Mouse (Mus musculus) heart, postnatal 10 days (tissue): ENCODE data around the gene Ndc80. TPM values are rescaled to one million over a fixed set of nuclear protein-coding genes. Genes with fewer than 3 reads are reported as not detected.
A peak's percentile ranks its signal among the peaks of the same experiment; 100 is the strongest.
"Not testable (repeated sequence)": the region's sequence is repeated elsewhere in the genome, so short reads cannot be mapped to it uniquely, and the experiment has no call there.

ENCODE experiments used
- DNase-seq, 2 experiments: peaks; one replicate each; pipeline ENCODE4 v3.0.0; 2021
- intact Hi-C: fragments of 180-260 bp; cut with DNase I; formaldehyde crosslinking; loops from one replicate; pipeline ENCODE4 v1.15.1; 2025
- total RNA-seq, 2 experiments: library from RNA; stranded (reverse); gene quantifications; 2 replicates each; pipeline ENCODE4 v1.2.3; 2021

Gene Ndc80
- total RNA-seq, 2 experiments from 2014 or later: 8.3 to 9.1 TPM

- intact Hi-C loops: no loop called here
These were observed 43.1 kb downstream of the Ndc80 start for GRCm38 (mm10) chr17:71483418-71484060.

DNA sequence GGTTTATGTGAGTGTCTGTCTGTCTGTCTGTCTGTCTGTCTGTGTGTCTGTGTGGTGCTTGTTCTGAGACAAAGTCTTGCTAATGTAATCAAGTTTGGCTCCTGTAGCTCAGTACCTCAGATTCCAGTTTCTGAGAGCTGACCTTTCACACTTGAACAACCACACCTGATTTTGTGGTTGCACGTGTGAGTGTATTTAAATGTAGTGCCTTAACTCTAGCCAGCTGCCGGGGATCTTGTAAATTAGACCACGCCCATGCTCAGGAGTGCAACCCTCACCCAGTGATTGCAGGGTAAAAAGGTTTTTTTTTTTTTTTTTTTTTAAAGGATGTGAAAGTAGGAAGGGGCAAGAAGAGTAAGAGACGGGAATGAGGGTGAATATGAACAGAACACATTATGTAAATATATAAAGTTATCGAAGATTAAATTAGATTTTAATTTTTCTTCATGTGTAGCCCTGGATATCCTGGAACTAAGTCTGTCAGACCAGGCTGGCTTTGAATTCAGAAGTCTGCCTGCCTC lies 47.2 kb downstream of the Ndc80 start:
- intact Hi-C loops: loop anchor here (10.0 kb wide), 1 partner anchor 135 kb away; the partner anchor contains the start of gene Wdr43
- DNase-seq: no peak

More at GRCm38 (mm10) chr17:71483418-71484060, 43.1 kb downstream of the Ndc80 start:
- no peak for DNase-seq

DNA sequence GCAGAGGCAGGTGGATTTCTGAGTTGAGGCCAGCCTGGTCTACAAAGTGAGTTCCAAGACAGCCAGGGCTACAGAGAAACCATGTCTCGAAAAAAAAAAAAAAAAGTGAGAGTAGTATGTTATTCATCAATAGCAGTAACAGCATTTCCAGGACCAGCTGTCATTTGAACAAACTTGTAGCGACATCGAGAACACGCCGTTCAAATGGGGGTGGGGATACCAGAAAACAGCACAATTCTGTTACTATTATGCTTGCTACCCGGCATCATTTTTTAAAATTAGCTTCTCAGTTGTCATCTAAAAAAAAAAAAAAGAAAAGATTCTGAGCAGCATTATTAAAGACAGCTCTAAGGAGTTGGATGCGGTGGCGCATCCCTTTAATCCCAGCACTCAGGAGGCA lies 49.2 kb downstream of the Ndc80 start:
- DNase-seq: no peak
- intact Hi-C loops: loop anchor here (10.0 kb wide), 1 partner anchor 137 kb away; the partner anchor contains the start of gene Wdr43

DNA sequence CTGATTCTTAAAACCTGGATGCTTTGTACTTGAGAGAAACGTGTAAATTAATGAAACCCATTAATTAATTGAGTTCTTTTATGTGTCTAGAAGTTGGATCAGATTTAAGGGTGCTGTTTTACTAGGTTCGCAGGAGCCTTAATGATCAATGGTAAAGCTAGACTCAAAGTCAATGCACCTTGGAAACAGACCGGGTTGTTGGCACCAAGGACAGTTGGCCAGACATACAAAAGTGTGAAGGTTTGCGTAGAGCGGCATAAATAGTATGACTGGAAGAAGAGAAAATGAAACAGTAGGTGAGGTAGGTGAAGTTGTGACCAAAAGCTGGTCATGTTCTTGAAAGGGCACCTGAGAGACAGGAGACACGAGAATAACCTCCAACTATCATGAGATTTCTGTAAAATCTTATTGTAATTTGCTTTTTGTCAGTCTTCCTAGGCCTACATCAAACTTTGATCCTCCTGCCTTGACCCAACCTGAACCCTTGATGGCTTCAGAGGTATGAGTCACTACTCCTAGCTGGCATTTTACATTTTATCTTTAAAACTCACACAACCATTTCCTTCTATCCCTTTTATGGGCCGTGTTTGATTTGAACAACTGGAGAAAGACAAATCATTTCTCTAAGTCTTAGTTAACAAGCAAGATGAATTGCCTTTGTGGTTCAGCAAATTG lies 50.2 kb downstream of the Ndc80 start:
- intact Hi-C loops: loop anchor here (10.0 kb wide), 1 partner anchor 138 kb away; the partner anchor contains the start of gene Wdr43
- no peak for DNase-seq

GRCm38 (mm10) chr17:71475705-71476089 lies 51.0 kb downstream of the Ndc80 start:
- DNase-seq: peak; percentile 70 to 80

DNA sequence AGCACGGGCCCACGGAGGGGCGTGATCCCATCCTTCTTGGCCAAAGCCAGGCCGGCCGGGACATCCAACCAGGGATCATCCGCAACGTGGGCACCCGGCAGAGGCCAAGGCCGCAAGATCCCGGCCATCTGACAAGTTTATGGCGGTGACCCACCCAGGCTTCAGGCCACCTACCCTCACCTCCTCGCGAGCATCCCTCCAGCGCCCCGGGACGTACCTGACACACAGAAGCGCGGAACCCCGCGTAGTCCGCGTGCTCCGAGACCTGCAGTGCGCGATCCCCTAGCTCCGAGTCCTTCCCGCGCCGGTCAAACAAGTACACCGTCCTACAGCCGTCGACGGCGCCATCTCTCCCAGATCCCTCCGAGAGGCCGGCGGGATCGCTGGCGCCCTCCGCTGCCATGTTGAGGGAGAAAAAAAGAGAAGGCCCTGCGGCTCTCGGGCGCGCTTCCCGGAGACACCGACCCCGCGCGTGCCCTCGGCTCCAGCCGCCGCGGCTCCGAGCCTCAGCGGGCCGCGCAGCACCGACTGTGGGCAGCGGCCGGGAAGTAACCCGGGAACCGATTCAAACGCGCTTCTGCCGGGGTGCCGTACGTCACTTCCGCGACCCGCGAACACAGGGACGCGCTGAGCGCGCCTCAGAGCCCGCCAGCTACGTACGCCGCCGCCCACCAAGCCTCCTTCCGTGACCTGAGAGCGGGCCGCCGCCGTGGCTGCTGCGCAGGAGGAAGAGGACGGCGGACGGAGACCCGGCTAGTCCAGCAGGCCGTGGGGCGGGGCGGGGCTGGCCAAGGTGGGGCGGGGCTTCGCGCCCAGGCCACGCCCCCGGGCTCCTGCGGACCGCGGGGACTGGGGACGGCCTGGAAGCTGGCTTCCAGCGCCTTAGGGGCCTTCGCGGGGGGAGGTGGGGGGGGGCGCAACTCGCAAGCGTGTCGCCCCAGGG lies 51.6 kb downstream of the Ndc80 start, which contains the start of gene Smchd1:
TSS of gene Smchd1 (minus strand) at position 582 of the 943 bp plus-strand sequence.
- peak; percentile 94 to 97 for DNase-seq
- intact Hi-C loops: loop anchor here (2.0 to 10.0 kb wide), 2 partner anchors 52 to 140 kb away; partner anchors contain the start of genes Ndc80 and Wdr43

More at GRCm38 (mm10) chr17:71475705-71476089, 51.0 kb downstream of the Ndc80 start:
- intact Hi-C loops: loop anchor here (2.0 to 10.0 kb wide), 2 partner anchors 51 to 139 kb away; partner anchors contain the start of genes Ndc80 and Wdr43

DNA sequence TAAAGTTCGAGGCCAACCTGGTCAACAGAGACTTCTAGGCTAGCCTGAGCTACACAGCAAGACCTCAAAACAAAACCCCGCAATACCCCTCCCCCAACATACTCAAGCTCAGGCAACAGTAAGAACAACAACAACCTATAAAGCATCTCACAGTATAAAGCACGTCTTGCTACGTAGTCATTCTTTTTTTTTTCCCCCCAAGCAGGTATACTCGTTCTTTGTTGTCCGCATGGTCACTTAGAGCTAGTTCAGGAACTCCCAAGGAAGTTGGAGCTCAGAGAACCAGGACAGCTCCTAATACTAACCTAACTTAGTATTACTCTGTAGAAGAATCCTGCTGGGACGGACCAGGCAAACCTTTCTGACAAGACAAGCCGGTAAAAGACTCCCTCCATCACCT lies 52.5 kb downstream of the Ndc80 start:
- DNase-seq: no peak
- intact Hi-C loops: loop anchor here (2.0 to 10.0 kb wide), 2 partner anchors 53 to 141 kb away; partner anchors contain the start of genes Ndc80 and Wdr43

- no peak for DNase-seq
- intact Hi-C loops: loop anchor here (10.0 kb wide), 1 partner anchor 144 kb away; the partner anchor contains the start of gene Wdr43
These were observed 55.4 kb downstream of the Ndc80 start for GRCm38 (mm10) chr17:71471261-71471660.

GRCm38 (mm10) chr17:71460312-71460711 lies 66.3 kb downstream of the Ndc80 start:
- no peak for DNase-seq
- intact Hi-C loops: no loop called here

DNA sequence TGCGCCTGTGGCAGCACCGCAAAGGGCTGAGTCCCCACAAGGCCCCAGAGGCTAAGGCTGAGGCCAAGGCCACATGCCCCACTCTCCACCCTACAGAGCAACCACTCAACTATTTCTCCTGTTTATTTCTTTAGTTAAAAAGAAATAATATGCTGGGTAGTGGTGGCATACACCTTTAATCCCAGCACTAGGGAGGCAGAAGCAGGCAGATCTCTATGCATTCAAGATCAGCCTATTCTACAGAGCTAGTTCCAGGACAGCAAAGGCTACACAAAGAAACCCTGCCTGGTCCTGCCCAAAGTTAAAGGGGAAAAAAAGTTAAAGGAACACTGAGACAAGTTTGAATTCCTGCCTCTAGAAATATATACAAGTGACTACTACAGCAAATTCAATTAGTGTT lies 66.8 kb downstream of the Ndc80 start, which contains the start of gene Gm4707:
TSS of gene Gm4707 (minus strand) at position 101 of the 400 bp plus-strand sequence.
- intact Hi-C loops: no loop called here
- no peak for DNase-seq

DNA sequence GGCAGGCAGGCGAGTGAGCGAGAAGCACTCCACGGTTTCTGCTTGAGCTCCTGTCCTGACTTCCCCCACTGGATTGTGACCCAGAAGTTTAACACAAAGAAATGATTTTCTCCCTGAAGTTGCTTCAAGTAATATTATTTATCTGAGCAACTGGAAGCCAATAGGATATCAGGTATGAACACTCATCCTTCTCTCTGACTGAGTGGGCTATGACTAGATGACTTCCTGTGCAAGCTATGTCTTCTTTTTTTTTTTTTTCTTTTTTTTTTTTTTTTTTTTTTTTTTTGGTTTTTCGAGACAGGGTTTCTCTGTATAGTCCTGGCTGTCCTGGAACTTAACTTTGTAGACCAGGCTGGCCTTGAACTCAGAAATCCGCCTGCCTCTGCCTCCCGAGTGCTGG lies 69.3 kb downstream of the Ndc80 start:
- DNase-seq, intact Hi-C loops: not testable (repeated sequence)

Other genes with a start within 250 kb of the Ndc80 start
- 100 to 1,000 TPM; 185 to 196 TPM for gene Emilin2, start 214.9 kb downstream of the Ndc80 start, total RNA-seq
- gene Gm4707, start 66.9 kb downstream of the Ndc80 start, total RNA-seq: 1 to 10 TPM; 1.1 to 2.0 TPM
- 10 to 100 TPM; 28.4 to 28.5 TPM for gene Smchd1, start 51.5 kb downstream of the Ndc80 start, total RNA-seq
- under 1 TPM in 1 of 2 experiments, not detected in 1; 0.31 TPM for gene Spdya, start 25.2 kb upstream of the Ndc80 start, total RNA-seq
- 10 to 100 TPM; 25.5 to 27.7 TPM for gene Wdr43, start 89.0 kb upstream of the Ndc80 start, total RNA-seq
- 1 to 10 TPM; 1.7 to 2.0 TPM for gene Togaram2, start 146.4 kb upstream of the Ndc80 start, total RNA-seq
- gene Pcare, start 226.0 kb upstream of the Ndc80 start, total RNA-seq: under 1 TPM; 0.57 to 0.77 TPM
- 100 to 1,000 TPM; 164 TPM for gene Clip4, start 241.6 kb upstream of the Ndc80 start, total RNA-seq